Mouse (Mus musculus): Measurements from ENCODE around the gene Crabp2.

Gene Crabp2

GRCm38 (mm10) chr3:87927452-87927851 lies 21.0 kb upstream of the Crabp2 start:
- DNase-seq (ENCODE audit: low read depth) = no peak

GRCm38 (mm10) chr3:87929341-87930077 lies 19.0 kb upstream of the Crabp2 start:
- no peak for DNase-seq (ENCODE audit: low read depth)

- DNase-seq (ENCODE audit: low read depth) = peak; percentile 94
Observed at GRCm38 (mm10) chr3:87930078-87930795, 18.2 kb upstream of the Crabp2 start, which contains the start of the genes Isg20l2 and Rrnad1. Gene Isg20l2, plus strand, starts transcription at chr3:87930314. Gene Rrnad1, minus strand, starts transcription at chr3:87930717.

GRCm38 (mm10) chr3:87934026-87934425 lies 14.4 kb upstream of the Crabp2 start:
- DNase-seq (ENCODE audit: low read depth) = no peak

DNA sequence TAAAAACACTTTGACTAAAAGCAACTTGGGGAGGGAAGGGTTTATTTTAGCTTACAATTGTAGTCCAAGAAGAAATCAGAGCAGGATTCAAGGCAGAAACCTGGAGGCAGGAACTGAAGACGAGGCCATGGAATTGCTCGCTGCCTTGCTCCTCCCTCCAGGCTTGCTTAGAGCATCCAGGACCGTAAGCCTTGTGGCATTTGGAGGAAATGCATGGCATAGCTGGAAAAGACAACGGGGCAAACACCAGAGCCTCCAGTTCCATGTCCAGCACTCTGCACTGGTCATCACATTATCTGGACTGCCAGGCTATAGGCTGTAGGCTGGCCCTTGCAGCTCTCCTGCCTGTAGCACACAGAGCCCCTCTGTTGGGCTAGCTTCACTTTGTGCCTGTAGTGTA lies 14.0 kb upstream of the Crabp2 start:
- no peak for DNase-seq (ENCODE audit: low read depth)

GRCm38 (mm10) chr3:87935201-87935600 lies 13.3 kb upstream of the Crabp2 start:
- no peak for DNase-seq (ENCODE audit: low read depth)

DNA sequence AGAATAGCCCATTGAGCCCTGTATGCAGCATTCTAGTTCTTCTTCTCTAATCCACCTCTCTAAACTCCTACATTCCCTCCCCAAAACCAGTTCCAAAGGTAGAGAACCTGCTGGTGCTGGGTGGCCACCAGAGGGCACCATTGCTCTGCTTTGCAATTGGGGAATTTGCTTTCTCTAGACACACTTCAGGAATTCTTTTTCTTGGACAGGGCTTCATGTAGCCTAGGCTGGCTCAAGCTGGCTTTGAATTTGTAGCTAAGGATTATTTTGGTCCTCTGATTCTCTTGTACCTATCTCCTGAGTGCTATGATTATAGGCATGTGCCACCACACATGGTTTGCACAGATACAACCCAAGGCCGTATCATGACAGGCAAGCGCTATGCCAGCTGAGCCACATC lies 12.7 kb upstream of the Crabp2 start:
- peak; percentile 52 for DNase-seq (ENCODE audit: low read depth)

DNA sequence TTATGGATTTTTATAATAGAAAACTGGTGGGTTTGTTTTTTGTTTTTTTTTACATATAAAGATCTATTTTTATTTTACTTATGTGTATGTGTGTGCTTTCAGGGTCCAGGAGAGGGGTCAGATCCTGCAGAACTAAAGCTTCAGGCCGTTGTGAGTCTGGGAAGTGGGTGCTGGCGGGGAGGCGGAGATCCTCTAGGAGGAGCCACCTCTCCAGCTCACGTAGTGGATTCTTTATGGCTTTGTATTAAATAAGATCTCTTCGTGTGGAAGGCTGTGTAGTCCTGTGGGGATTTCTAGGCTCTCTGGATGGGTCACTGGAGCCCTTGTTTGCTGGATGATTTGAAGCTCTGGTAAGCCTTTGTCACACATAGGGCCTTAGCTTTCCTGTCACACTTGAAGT lies 7.9 kb upstream of the Crabp2 start:
- DNase-seq (ENCODE audit: low read depth) = no peak

DNA sequence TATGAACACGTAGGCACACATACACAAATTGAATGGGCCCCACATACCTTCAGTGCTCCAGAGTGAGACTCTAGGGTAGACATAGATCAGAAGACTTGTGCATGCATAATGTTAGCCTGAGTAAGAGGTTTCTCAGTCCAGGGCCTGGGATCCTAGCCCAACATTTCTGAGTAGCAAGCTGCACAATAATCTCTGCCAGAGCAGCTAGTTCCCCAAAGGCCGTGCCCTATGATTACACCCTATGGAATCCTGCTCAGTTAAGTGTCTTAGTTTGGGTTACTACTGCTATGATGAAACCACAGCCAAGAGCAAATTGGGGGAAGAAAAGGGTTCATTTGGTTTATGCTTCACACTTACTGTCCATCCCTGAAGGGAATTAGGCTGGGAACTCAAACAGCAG lies 6.0 kb upstream of the Crabp2 start:
- DNase-seq (ENCODE audit: low read depth) = no peak

DNA sequence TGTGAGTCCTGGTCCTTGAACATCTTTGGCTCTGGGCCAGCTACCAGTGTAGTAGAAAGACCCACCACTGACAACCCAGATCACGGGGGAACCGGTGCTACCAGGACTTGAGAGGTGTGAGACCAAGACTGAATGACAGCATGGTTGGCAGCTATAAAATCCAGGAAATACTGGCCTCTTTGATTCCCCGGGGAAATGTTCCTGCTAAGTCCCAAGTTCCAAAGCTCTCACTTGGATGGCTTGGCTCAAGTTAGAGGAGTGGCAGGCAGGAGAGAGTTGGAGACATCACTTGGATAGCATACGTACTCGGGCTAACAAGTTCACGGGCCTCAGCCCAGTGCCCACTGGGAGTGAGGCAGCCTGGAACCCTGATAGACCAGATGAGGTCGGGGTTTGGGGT lies 4.9 kb upstream of the Crabp2 start:
- DNase-seq (ENCODE audit: low read depth) = no peak

GRCm38 (mm10) chr3:87944838-87945600 lies 3.4 kb upstream of the Crabp2 start:
- DNase-seq (ENCODE audit: low read depth) = no peak

DNA sequence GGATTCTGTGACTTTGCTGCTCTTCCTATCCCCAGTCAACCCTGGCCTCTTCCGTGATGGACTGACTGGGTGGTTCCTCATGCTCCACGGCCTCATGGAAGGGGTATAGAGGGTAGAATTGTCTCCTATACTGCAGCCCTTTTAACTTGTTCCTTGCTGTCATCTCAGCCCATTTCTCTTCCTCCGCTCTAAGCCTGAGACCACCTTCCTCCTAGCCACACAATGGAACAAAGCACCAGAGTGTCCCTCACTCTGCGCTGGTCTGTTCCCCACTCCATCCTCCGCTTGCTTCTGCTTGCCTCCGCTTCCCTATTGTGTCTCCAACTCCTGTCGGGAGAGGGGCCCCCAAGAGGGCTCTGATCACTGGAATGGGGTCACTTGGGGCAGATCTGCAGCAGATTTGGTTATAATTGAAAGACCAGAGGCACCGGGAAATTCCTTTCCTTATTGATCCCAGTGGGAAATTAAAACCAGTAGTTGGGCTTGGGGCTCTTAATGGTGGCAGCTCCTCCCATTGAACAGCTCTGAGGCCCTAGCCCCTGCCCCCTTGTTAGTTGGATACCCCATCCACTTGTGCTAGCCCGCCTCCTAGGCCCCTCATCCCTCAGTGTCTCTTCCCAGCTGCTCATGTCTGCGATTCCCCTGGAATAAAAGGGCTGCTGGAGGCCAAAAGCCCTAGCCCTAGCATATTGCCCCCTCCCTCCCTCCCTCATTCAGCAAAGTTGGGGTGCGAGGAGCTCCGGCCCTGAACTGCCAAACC lies 2.5 kb upstream of the Crabp2 start:
- no peak for DNase-seq (ENCODE audit: low read depth)

DNA sequence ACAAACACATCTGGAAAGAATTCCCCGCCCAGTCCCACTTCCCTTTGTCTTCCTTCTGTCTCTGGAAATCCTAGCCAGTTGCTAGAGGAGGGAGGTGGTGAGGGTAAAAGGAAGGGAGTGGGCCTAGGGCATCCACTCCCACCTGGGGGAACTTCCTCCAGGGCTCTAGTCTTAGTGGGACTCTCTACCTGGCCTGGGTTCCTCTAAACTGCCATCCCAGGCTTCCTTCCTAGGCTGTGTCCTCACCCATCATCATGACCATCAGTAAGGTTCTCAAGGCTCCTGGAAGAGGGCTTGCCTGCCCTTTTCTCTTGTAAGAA lies 2.0 kb upstream of the Crabp2 start:
- no peak for DNase-seq (ENCODE audit: low read depth)

GRCm38 (mm10) chr3:87947056-87947810 lies 1.2 kb upstream of the Crabp2 start:
- DNase-seq (ENCODE audit: low read depth) = no peak

GRCm38 (mm10) chr3:87947811-87948199 lies 661 bp upstream of the Crabp2 start:
- no peak for DNase-seq (ENCODE audit: low read depth)

DNA sequence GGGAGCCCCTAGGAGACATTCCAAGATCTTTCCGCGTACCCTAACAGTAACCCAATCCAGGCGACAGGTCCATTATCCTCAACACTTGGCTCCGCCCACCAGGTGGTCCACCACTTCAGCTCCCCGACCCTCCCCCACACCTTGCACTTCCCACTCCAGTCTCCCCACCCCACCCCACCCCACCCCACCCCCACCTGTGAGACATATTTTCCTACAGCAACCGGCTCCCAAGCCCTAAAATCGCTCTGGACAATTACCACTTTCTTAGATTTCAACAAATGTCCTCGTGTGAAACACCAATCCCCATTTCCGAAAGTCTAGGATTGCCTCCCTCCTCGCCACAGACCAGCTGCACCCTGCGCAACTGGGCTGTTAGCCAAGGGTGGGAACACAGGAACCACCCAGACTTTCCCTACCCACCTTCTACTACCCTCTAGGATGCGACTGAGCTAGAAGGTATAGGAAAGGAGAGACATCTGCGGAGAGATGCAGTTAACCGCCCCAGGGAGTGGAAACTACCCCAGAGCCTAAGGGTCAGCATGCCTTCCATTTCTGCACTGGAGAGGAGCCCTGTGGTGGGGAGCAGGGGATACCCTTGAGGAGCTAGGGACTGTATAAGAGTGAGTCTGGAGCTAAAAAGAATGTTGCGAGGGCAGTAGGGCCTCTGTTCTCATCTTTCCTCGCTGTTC lies 944 bp downstream of the Crabp2 start:
- no peak for DNase-seq (ENCODE audit: low read depth)

DNA sequence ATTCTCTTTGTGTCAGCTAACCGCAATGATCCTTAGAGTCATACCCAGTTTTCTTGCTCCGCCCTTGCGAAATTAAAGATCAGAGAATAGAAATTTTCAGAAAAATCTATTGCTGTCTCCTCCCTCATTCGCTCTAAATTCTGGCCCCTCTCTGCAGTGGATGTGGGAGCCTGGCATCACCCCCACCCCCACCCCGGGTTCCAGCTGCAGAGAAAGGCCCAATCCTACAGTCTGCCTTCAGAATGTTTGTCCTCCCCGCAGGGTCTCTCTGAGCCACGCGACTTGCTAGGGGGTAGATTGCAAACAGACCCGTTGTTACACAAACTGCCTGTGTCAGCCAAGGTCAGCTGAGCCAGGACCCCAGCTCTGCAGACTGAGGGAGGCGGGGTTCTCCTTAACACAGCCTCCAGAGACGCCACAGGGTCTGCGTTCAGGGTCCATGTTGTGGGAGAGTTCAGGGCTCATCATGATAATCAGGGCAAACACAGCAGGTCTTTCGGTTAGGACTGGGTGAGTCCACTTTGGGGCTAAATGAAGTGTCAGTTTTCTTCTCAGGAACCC lies 1.6 kb downstream of the Crabp2 start:
- DNase-seq (ENCODE audit: low read depth) = no peak

DNA sequence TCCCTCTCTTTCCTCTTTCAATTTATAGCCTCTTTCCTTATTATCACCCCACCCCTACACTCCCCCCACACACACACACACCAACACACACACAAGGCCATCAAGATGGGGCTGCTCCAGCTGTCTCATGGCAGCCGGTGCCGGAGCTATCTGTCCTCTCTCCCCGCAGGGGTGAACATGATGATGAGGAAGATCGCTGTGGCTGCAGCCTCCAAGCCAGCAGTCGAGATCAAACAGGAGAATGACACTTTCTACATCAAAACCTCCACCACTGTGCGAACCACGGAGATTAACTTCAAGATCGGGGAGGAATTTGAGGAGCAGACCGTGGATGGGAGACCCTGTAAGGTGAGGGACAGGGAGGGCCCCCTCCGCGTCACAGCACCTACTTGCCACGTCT lies 3.5 kb downstream of the Crabp2 start:
- no peak for DNase-seq (ENCODE audit: low read depth)

DNA sequence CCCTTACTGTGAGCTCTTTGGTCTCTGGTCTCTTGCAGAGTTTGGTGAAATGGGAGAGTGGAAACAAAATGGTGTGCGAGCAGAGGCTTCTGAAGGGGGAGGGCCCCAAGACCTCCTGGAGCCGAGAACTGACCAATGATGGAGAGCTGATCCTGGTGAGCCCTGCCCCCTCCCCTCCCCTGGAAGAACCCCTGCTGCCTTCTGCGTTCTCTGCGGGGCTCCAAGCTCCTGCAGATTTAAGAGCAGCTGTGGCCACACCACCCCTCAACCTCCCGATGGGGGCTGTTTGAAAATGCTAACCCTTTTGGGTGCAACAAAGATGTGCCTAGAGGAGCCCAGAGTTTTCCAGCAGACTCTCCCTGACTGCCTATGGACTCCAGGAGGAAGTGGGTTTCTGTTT lies 4.0 kb downstream of the Crabp2 start:
- no peak for DNase-seq (ENCODE audit: low read depth)

DNA sequence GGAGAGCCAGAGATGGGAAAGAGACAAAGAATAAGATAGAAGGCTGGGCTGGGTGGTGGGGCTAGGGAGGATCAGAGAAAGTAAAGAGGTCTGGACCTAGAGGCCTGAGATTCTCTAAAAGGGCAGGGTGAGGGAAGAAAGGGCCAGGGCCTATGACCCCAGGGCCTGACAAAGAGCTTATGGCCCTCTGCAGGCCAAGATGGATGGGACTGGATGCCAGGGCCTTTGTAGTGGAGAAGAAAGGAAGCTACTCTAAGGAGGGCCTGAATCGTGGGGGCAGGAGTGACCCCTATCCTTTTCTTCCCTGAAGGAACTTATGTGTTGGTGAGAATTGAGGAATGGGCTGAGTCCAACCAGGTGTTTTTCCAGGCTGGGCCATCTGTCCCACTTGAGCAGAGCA lies 9.6 kb downstream of the Crabp2 start:
- DNase-seq (ENCODE audit: low read depth) = no peak

GRCm38 (mm10) chr3:87958476-87958875 lies 10.0 kb downstream of the Crabp2 start:
- no peak for DNase-seq (ENCODE audit: low read depth)

Measured in c-Kit-positive CD71-positive TER-119-negative erythroid progenitor cells, embryonic 14.5 days (primary cell).